8 mouse cellular contexts compared by ENCODE assay signal in the genomic region with DNA sequence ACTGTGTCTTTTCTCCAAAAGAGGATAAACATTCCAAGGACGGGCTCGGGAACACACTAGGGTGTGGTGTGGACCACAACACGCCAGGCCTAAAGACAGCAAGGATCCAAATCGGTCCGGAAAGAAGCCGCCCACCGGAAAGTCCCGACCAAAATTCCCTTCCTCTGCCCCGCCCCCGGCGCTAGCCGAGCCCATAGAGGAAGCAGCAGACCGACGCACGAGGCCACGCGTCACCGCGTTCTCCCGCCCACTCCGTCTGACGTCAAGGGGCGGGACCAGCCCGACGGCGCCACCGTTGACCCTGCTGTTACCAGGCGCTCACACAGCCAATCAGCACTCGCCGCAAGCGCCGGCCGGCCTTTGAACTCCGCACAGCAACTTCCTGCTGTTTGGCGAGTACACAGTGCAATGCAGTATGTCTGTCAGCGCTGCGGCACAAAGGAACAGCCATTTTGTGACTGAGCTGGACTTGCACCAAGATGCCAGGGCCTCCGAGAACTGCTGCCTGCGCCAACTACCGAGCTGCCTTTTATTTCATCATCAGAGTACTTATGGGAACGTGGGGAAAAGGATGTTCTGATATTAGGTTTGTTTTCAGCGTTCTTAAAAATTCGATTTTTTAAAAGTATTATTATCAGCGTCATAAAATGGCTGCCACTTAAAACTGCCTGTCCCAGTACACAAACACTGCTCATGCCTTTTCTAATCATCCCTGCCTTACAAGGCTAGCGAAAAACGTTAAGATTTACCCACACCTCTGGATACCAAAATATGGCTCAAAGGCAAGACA. TPM values are rescaled to one million over a fixed set of nuclear protein-coding genes. Genes with fewer than 3 reads are reported as not detected.
DNase-seq lines count a peak whose midpoint lies in the region; ATAC-seq lines count a peak whose summit lies in the region.

No protein-coding gene starts in this region.

- H3K4me3 ChIP-seq in hindbrain, embryonic 10.5 days, result peak overlapping the region; percentile 76

- DNase-seq in MN1 (ENCODE audit: low spot score), result peak; percentile 98
- DNase-seq in cerebellum, adult 9-10 months, result peak; percentile 100
- DNase-seq in hindbrain, embryonic 10.5 days (ENCODE audit: low spot score), result peak; percentile 100
- DNase-seq in layer of hippocampus, postnatal 10 days (ENCODE audit: low spot score in 2 of 2), result peak; percentile 100
- DNase-seq in lung, postnatal 10 days, result peak; percentile 100
- DNase-seq in ovary, postnatal 36 days (ENCODE audit: low spot score), result peak; percentile 100
- DNase-seq in thymus, postnatal 25 days, result peak; percentile 100

- H3K4me1 ChIP-seq in hindbrain, embryonic 10.5 days (replicated peaks), result peaks cover 37% of the 10 kb centered on the region

- H3K27ac ChIP-seq in hindbrain, embryonic 10.5 days, result peak overlapping the region; percentile 95

- H3K36me3 ChIP-seq in hindbrain, embryonic 10.5 days, result peaks cover 27% of the 10 kb centered on the region; the same call in 1 of the 2 replicates

- ATAC-seq in frontal cortex, adult (ENCODE audit: low TSS enrichment), result peak; percentile 94

- H3K9me3 ChIP-seq in hindbrain, embryonic 10.5 days, result no peaks in the 10 kb centered on the region

- no peaks in the 10 kb centered on the region for H3K27me3 ChIP-seq in hindbrain, embryonic 10.5 days (ENCODE audit: insufficient read depth, poor library complexity, severe bottlenecking)

- under 1% methylated on average over 46 of the region's 46 CpGs for WGBS in hindbrain, embryonic 10.5 days

RNA-seq across cellular contexts. Expression of a gene that starts 3.8 kb away (rescaled TPM):
- polyA plus RNA-seq in hindbrain, embryonic 10.5 days (2016; fragmentation: Nextera tagmentation; extraction: Ambion mirVana), result 37.1 and 38.9 TPM in 2 replicates
- total RNA-seq in layer of hippocampus, postnatal 10 days (2021), result 10 to 100 TPM; 47.7 to 50.3 TPM

Comparison
In these comparisons a context has a peak if more than half of its experiments do, and no peak if none do; other contexts are left out.
1. Peak in every context shown above with its lines: DNase-seq, ATAC-seq, H3K4me3 ChIP-seq and H3K27ac ChIP-seq.